Mouse (Mus musculus): ENCODE measurements around the gene Xylt1.

Xylt1 gene

DNA sequence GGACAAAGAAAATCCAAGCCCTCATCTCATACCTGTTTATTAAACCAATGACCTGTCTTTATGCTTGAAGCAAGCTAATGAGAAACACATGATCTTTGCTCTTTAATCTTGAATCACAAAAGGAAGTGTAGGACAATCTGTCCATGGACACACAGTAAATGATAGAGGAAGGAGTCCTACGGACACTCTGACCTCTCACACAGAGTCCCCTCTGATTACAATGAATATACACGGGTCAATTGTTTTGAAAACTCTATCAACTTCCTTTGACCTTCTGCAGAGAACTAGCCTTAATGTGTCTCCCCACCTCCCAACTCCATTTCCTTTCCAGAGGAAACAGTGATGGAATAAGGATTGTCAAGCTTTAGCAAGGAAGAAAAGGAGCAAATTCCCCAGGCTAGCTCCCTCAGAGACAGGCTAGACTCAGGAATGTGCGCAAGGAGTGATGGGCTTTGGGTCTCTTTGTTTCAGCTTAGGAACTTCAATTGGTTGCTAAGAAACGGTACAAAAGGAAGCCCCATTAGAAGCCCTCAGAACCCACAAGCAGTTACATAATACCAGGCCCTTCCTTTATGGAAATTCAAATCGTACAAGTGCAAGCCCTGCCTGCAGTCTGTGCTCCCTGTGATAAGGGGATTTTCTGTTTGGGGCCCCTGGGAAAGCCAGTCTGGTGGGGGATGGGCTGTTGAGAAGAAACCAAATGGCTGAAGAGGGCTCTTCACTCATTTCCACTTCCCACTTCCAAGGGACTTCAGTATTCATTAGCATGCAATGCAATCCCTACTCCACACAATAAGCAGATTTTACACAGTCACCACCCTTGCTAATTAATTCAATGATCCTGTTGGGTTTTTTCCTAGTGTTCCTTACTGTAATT, 305.6 kb downstream of the Xylt1 start:
- DNase-seq (ENCODE audit: extremely low read depth, low read depth, low spot score), result no peak

DNA sequence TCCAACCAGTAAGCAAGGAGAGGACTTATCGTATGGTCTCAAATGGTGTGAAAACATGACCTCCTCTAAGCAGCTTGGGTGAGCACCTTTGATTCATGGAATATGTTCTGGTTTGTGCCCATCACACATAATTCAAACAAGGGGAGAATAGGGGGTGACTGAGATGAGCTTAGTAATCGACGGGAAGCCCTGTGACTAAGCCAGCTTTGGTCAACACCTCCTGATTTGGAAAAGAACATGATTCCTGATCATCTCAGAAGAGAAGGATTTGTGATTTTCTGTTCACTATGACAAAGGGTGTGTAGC, 306.2 kb downstream of the Xylt1 start:
- DNase-seq (ENCODE audit: extremely low read depth, low read depth, low spot score), result no peak

DNA sequence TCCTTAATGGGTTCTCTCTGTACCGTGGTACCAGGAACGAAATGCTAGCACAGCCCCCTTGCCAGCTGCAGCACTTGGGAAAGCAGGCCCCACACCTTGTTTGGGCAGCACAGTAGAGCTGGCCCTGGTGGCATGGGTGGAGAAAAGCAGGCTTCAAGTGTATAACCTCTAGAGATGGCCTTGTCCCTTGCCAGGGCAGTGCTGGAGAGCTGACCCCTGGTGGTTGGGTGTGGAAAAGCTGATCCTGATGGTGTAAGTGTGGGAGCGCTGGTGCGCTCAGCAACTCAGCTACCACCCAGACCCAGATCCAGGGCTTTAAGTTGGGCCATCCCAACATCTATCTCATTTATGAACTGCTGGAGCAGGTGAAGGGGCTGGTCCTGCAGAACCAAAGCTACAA, 314.8 kb downstream of the Xylt1 start:
- no peak for DNase-seq (ENCODE audit: extremely low read depth, low read depth, low spot score)

DNA sequence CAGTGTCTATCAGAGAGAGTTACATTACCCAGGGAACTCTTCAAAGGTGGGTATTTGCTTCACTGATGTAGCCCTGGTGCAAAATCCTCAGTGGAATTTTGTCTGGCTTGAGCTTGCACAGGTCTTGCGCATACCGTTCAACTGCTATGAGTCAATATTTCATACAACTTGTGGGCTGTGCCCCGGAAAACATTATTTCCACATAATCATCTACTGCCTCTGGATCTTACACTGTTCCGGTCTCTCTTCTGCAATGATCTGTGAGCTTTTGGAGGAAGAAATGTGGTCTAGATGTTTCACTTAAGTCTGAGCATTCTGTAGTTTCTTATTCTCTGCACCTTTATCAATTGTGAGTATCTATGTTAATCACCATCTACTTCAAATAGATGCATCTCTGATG, 316.9 kb downstream of the Xylt1 start:
- DNase-seq (ENCODE audit: extremely low read depth, low read depth, low spot score), result no peak

DNA sequence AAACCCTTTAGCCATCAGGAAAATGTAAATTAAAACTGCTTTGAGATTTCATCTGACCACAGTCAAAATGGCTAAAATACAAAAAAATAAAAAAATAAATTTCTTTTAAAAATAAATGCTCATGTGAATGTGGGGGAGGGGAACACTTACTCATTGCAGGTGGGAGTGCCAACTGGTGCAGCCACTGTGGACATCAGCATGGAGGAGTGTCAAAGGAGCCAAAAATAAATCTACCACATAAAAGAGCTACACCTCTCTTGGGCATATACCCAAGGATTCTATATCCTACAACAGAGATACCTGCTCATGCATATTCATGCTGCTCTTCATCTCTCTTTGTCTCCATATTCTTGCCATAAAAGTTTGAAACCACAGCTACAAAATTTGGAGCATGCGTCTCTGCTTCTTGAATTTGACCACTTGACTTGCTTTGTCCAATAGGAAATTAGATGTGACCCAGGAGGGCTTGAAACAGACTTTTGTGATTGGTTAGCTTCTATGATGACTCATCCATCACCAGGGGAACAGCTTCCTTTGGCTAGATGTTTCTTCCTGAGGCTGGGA, 317.9 kb downstream of the Xylt1 start:
- DNase-seq (ENCODE audit: extremely low read depth, low read depth, low spot score), result no peak

DNA sequence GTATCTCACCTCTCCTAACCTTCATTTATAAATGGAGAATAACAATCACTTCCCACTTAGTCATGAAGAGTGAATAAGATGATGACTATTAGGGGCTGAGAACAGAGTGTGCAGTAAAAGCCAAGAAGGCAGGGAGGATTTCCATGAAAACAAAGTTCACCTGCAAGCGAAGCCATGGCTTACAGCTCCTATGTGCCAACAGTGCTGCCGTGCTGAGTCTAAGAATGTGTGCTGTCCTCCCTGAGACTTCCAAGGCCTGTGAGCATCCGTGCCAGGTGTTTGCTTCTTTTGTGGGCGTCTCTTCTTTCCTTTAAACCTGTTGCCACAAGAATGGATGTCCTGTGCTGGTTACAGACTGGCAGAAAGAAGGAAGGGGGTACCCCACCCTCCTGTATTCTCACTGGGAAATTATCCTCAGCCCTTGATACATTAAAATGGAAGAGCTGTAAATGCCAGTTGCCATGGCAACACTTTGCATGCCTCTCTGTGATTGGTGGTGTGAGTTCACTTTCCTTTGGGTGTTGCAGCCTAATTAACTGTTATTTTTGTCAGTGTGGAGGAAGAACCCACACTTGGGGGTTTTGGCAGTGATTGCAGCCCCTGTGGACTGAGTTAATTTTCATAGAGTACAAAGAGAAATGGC, 318.7 kb downstream of the Xylt1 start:
- no peak for DNase-seq (ENCODE audit: extremely low read depth, low read depth, low spot score)

DNA sequence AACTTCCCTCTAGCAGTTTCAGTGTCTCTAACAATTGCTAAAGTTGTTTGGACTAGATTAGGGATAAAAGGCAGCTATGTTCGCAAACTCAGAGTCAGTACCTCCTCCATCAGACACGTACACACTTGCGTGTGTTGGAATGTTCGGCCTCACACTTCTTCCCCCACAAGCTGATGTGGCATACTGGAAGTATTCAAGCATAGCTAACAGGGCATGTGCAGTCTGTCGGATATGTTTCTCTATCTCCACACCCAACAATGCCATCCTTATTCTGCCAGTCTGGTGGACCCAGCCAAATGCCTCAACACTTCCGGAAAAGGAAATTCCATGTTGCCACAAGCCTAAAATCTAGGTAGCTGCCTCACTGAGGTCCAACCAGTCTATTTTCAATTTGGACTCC, 319.3 kb downstream of the Xylt1 start:
- DNase-seq (ENCODE audit: extremely low read depth, low read depth, low spot score), result no peak

DNA sequence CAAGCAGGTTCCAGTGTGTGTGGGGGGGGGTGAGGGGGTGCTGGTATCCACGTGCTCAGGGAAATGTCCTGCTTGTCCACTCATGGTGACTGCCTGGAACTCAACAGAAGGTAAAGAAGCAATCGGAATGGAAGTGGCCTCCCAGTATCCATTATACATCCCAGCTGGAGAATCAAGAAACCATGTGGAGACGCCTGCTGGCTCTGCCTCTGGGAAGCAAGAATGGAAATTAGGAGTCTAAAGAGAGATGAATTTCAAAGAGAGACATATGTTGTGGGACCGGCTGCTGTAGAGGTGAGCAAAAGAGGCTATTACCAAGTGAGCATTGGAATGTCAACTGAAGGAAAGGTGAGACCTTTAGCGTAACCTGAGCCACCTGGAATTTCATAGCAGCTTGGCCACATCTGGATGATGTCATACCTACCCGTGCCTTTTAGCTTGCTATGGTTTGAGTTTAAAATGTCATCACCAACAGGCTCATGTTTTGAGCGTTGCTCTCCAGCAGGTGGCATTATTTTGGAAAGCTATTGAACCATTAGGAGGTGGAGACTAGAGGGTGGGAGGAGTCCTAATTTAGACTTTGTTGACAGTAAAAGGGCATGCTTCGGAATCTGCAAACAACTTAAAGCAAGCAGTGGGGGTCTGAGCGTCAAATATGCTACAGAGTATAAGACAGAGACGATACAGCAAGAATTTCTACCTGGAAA, 329.3 kb downstream of the Xylt1 start:
- no peak for DNase-seq (ENCODE audit: extremely low read depth, low read depth, low spot score)

DNA sequence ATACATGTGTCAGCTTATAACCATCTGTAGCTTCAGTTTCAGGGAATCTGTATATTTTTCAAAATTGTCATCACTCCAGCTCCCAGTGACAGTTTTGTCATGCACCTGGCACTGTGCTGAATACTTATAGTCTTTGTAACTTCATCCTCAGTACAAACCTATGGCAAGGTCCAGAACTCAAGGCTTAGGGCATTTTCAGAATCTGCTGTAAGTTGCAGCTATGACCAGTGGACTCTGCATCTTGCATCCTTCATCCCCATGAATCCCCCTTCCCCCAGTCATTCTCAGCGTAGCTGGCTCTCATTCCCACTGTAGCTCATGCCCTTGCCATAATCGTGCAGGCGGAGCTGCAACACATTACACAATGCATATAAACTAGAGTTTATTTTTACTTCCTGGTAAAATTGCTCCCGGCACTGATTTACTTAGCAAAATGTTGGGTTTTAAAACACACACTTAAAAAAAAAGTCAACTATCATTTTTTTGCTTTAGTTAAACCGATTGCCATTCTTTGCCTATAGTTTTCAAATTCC, 336.2 kb downstream of the Xylt1 start:
- no peak for DNase-seq (ENCODE audit: extremely low read depth, low read depth, low spot score)

DNA sequence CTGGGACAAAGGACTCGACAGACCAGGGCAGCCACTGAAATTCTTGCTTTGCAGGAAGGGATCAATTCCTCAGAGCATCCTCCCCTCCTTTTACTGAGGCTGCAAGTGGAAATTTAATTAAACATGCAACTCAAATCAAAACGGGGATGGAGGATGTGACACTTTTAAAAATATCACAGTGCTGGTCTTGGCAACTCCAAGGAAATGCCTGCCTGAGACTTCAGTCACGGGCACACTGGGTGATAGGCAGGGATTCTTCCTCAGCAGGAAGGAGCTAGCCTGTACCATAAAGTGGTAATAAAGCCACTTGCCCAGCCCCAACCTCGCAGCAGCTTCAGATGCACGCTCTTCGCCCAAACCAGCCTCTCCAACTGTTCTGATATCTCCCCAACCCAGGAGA, 339.6 kb downstream of the Xylt1 start:
- no peak for DNase-seq (ENCODE audit: extremely low read depth, low read depth, low spot score)

All from fat pad, adult 2 months (tissue).